Mouse (Mus musculus): ENCODE data around the gene Scyl1. TPM values are rescaled to one million over a fixed set of nuclear protein-coding genes. Genes with fewer than 3 reads are reported as not detected.
A peak's percentile ranks its signal among the peaks of the same experiment; 100 is the strongest.

Gene Scyl1
- total RNA-seq, 4 experiments from 2014 or later = 71.4 to 91.0 (median 82.6) TPM

DNA sequence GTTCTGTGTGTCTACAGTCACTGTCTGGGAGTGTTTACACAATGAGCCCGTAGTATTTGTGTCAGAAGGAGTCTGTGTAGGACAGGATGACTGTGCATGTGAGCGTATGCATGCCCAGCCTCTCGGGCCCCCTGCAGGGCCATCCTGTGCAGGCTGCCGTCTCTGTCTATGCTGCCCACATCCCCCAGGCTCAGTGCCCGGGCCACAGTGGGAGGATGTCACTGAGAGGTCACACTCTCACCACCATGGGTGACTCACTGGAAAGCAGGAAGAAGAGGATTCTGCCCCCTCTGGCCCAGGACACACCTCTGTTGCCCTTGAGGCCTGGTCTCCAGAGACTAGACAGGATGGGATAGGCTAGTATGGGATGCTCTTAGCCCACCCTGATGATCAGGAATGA is 27.6 kb downstream of the Scyl1 start:
- no peak for DNase-seq (ENCODE audit: low spot score in 2 of 2)

DNA sequence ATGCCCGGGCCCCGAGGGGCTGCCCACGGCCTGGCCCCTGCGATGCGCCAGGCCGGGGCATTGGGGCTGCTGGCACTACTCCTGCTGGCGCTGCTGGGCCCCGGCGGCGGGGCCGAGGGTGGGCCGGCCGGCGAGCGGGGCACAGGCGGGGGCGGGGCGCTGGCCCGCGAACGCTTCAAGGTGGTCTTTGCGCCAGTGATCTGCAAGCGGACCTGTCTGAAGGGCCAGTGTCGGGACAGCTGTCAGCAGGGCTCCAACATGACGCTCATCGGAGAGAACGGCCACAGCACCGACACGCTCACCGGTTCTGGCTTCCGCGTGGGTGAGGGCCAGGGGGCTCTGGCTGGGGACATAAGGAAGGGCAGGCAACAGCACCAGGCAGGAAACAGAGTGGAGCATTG is 29.0 kb downstream of the Scyl1 start:
- DNase-seq (ENCODE audit: low spot score in 2 of 2) = no peak

DNA sequence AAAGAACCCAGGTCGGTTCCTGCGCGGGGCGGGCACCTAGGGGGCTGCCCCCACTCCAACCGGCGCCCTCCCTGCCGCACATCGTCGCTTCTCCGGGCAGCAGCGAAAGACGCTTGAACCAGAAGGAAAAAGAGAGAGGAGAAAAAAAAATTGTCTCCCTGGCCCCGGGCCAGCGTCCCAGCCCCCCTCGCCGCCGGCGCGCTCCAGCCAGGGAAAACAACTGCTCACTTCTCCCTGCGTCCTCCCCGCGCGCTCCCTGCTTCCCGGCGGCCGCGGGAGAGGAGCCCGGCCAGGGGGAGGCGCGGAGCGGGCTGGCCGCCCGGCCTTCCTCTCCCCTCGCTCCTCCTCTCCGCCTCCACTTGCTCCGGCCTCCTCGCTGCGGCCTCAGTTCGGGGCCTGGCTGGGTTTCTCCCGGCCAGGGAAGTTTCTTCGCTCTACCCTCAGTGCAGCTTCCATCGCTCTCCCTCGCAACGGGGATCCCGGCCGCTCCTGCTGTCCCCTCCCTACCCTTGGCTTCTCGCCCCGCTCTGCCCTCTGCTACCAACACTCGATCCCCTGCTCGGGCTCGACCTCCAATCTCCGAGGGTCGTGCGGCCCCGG is 29.5 kb downstream of the Scyl1 start:
- DNase-seq (ENCODE audit: low spot score in 2 of 2) = peak; percentile 77 to 86

DNA sequence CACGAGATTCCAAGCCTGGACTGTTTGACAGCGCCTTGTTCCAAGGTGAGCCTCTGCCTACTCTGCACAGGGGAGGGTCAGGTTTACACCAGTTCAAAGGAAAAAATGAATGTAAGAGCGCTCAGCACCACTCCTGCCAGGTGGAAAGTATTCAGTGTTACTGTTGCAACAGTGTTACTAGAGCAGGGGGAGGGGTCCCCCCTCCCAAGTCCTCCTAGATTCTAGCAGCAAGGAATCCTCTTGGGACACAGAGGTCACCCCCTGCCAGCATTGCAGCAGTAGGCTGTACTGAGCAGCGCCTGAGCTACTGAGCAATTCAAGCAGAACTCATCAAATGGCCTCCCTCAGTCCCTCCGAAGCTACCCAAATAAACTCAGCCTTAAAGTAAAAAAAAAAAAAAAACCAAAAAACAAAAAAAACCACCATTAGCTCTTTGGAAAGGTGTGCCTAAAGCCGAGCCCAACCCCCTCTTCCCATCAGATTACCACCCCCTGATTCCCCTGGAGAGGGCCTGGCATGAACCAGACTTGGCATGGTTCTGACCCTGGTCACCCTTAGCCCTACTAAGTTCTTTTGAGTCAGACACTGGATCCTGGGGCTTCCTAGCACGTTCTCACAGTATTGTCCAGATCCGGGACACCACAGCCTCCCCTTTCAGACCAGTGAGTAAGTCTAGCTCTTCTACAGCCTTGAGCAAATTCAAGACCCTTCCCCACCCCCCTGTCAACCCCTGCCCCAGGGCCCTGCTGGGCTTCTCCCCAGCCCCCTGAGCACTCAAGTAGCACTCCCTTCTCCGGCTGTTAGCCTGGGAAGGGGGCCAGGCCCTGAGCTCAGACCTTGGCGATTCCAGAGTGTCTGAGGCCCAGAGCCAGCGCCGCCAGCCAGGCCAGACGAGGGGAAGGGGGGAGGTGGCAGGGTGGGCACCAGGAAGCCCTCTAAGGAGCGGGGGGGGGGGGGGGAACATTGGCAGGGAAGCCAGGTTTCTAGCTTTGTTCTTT is 30.6 kb downstream of the Scyl1 start, which contains the start of gene Ltbp3:
Gene Ltbp3, plus strand, starts transcription at position 585 of the 998 bp plus-strand sequence.
- peak; percentile 83 to 86 for DNase-seq (ENCODE audit: low spot score in 2 of 2)

DNA sequence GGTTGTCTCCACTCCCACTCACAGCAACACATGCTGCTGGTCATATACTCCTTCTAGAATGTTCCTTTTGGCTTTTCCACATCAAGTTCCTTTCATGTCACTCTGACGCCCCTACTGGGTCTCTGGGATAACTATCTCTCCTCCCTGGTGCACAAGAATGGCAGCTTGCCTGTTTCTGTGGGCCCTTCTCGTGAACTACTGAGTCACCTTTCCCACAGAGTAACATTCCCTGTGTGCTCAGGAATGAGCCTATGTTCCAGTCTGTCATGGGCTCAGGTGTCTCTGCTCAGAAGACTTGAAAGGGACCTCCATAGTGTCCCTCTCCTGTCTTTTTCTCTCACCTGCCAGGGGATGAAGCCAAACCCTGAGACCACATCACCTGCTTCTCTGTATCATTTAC is 31.8 kb downstream of the Scyl1 start:
- no peak for DNase-seq (ENCODE audit: low spot score in 2 of 2)

DNA sequence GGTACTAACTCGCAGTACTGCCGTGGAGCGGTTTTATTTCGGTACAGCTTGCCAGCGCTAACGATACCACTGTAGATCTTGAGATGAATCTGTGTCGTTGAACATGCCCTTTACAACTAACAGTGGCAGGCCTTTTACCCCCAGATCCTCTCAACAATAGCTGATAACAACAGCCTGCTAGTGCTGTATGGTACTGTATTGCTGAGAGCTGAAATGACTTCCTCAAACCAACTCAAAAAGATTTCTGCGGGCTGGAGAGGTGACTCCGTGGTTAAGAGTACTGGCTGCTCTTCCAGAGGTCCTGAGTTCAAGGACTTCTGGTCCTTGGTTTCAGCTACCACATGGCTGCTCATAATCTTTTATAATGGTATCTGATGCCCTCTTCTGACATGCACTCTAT is 36.9 kb downstream of the Scyl1 start:
- no peak for DNase-seq (ENCODE audit: low spot score in 2 of 2)

DNA sequence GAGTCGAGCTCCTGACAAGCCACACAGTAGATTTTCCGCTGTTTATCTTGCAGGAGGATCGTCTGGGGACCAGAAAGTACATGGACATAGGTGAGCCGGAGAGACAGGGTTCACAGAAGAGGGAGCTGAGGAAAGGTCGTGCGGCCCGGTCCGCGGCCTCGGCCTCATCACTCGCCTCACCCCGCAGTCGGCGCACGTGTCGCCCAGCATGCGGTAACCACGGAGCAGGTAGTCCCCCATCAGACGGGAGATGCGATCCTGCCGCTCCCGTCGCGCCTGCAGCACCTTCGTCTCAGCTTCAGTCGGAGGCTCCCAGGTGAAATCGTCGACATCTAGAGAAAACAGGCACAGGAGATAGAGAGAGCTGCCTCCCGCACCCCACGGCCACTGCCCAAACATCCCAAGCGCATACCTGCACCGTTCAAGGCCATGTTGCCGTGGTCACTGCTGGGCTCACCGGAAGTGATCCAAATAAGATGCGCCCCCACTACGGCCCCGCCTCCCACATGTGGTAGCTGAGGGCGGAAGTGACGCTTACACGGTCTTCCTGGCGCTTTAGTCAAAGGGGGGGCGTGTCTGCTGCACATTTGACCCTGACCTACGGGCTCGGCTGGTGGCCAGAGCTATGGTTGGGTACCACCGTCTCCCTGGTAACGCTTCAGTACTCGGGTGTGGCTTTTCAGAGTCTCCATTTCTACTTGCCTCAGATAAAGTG is 39.8 kb downstream of the Scyl1 start:
- DNase-seq (ENCODE audit: low spot score in 2 of 2) = peak; percentile 84 to 88

DNA sequence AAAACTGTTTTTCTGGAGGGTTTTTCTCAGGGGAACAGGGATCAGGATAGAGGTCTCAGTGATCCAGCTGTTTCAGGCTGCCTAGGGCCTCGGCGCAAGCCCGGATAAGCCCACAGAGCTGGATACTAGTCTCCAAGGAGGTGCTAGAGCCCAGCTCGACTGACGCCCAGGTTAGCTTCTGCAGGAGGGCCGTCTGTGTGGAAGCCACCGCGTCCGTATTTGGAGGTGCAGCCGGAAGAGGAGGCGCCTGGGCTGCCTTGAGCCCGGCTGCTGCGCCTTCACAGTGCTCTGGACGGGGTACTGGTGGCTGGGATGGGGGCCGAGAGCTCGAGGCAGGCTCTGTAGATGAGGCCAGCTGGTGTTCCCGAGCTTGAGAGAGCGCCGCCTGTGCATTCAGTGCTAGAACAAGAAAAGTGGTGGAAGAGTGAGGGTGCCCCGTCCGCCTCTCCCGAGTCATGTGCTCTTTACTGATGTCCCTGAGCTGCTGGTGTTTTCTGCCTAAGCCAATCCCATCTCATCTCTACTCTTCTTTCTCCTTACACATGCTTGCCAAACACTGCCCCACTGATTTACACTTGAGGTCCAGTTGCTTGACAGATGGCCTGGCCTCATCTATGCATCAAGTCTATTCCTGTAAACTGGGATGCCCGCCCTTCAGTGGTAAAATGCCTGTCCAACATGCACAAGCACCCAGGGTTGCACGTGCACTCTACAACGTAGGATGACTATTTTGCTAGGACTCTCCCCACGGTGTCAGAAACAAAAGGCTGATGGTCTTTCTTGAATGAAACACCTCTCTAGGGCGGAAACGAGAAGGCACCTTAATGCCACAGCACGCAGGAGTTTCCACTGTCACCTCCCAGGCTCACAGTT is 40.7 kb downstream of the Scyl1 start:
- DNase-seq (ENCODE audit: low spot score in 2 of 2) = no peak

DNA sequence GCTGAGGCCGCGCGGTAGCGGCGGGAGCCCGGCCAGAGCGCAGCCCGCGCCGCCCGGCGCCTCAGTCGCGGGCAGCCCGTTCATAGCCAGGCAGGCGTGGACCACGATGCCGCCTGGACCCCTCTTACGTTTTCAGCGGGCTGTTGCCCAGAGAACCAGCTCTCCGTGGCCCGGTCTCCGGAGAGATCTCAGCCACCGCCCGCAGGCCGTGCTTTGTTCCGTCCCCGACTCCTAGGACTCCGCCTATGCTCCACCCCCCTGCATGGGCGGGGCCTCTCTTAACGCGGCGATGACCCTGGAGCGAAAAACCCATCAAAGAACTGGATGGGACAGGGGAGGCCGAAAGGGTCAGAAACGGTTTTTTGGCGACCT is 41.8 kb downstream of the Scyl1 start, which contains the start of gene Fam89b:
Gene Fam89b, minus strand, starts transcription at position 210 of the 372 bp plus-strand sequence.
- DNase-seq (ENCODE audit: low spot score in 2 of 2) = peak; percentile 83 to 86

DNA sequence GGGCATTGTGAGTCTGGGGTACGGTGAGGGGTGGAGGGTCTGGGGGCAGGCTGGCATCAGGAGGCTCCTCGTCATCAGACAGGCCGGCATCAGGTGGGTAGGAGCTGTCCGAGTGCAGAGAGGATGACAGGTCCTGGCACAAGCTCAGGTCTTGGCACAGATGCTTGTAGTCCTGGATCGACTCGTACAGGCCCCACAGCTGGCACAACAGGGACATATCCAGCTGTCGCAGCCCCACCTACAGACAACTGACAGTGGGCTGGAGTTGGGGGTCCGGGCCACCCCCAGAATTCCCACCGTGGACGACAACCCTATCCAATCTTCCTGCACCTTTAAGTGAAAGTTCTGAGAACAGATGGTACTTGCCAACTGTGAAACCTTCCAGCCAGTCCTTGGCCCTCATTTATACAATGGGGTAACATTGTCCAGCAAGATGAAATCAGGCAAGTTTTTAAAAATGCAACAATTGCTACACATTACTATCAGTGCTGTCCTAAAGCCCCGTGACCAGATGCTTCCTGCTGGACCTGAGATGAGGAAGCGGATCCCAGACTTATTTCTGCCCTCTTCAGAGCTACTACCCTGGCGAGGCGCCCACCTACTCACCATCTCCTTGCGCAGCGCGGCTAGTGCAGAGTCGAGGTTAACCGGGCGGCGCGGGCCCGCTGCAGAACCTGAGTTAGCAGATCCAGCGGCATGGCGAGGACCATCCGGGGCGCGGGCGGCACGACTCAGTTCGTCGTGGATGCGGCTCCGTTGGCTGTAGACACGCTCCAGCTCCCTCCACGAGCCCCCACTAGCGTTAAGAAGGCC is 42.4 kb downstream of the Scyl1 start:
- DNase-seq (ENCODE audit: low spot score in 2 of 2) = peak in 1 of 2 experiments; percentile 69

DNA sequence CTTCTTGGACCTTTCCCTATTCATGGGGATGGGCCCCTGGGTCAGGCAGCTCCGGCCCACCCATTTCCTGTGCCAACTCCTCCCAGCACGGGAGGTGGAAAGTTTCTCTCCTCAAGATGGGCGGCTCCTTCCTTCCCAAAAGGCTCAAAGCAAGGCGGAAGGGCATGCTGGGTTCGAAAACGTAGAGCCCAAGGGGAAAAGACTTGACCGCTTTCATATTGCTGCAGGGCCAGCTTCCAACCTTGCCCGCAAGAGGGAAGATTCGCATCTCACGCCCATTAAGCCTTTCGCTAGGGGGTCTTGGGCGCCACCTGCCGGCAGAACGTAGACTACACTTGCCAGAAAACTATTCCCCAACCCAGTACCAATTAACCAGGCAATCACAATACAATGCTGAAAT is 43.5 kb downstream of the Scyl1 start:
- DNase-seq (ENCODE audit: low spot score in 2 of 2) = peak; percentile 80 to 84

DNA sequence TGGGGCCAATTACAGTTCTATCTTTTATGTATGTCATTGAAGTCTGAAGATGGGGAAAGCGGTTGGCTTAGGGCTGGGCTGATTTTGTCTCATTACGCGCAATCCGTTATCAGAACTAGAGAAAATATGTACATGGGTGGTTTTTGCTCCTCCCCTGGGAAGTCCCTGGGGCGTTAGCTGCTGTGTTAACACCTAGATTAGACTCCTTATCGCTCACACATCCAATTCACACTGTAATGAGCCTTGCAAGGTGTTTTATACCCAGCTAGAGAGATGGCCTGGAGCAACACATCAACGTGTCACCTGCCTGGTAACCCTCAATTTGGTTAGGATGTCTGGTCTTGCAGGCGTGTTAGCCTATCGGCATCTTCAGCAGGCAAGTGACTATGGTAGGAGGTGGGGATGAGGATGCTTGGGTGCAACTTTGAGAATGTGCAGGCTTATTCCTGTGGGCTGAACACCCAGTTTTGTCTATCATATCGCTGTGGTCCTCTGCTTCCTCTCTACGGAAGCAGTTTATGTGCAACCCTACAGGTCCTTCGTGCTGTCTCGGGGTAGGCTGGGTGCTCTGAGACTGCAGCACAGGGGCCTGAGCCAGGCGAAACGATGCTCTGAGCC is 44.1 kb downstream of the Scyl1 start:
- no peak for DNase-seq (ENCODE audit: low spot score in 2 of 2)

DNA sequence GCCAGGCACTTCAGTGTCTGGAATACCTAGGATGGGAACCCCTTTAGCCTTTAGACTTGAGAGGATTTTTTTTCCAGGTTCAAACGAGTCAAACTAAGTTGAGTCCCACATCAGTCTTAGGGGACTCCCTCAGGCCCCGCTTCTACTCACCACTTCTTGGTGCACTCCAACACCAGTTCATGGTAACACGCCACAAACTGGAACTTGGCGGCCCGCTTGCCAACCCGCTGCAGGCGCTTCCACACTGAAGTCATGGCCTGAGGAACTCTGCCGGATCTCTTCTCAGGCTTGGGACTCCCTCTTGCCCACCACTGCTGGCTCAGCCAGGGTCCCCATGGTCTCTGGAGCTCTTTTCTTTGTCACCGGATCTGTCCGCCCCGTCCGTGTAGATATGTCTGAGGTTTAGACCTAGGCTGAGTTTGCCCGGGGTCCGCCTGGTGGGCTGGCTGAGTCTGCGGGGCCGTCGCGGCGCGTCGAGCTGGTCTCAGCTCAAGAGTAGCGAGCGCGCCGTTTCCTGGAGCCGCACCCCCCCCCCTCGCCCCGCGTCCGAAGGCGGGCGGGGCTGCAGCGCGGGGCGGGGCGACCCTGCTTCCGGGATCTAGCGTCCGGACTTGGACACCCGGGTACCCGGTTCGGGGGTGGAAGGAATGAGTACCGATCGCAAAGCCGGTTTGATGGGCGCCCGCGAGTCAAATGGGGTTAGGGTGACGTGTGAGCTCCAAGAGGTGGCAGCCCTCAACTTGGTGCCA is 45.3 kb downstream of the Scyl1 start, which contains the start of gene Ehbp1l1:
Gene Ehbp1l1, minus strand, starts transcription at position 551 of the 749 bp plus-strand sequence.
- peak in 1 of 2 experiments; percentile 62 for DNase-seq (ENCODE audit: low spot score in 2 of 2)

DNA sequence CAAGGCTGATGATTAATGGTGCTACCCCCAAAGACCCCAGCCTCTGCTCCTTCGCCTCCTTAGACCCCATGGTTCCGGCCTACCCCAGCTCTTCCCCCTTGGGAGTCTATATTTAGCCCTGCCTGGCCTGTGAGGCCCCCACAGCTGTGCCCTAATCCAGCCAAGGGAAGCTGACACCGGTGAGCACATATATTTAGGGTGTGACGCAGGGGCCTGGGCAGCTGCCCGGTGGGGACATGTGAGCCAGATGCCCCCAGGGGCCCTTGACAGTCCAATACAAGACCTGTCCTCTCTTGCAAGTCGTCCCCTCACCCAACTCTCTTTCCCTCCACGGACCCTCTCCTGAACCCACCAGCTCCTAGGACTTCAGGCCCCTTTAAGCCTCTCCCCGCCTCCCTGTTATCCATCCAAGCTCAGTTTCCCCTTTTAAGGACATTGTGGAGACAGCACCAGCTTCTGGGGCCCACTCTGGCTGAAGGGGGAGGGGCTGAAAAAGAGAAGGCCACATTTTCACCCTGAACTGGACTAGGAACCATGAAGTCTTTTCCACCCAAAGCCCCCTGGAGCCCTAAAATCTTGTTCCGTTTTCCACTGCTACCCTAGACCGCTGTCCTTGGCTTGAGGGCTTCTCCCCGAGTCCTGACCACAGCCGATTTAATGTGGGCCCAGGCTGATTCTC is 46.1 kb downstream of the Scyl1 start:
- DNase-seq (ENCODE audit: low spot score in 2 of 2) = peak; percentile 96

DNA sequence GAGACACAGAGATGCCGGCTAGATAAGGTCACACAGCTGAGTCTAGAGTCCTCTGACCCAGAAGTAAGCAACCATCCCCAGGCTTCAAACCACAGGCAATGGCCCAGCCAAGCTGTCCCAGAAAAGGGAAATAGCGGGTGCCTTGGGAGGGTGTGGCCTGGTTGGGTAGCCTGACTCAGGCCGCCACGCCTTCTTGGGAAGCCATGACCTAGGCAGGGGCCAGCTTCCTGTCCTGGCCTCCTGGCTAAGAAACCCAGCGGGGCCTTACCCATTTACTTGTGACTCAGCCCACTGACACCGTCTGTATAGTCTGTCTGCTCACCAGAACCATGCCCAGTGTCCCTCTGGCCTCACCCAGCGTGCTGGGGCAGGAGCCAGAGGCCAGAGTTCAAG is 46.7 kb downstream of the Scyl1 start:
- peak; percentile 88 to 93 for DNase-seq (ENCODE audit: low spot score in 2 of 2)

DNA sequence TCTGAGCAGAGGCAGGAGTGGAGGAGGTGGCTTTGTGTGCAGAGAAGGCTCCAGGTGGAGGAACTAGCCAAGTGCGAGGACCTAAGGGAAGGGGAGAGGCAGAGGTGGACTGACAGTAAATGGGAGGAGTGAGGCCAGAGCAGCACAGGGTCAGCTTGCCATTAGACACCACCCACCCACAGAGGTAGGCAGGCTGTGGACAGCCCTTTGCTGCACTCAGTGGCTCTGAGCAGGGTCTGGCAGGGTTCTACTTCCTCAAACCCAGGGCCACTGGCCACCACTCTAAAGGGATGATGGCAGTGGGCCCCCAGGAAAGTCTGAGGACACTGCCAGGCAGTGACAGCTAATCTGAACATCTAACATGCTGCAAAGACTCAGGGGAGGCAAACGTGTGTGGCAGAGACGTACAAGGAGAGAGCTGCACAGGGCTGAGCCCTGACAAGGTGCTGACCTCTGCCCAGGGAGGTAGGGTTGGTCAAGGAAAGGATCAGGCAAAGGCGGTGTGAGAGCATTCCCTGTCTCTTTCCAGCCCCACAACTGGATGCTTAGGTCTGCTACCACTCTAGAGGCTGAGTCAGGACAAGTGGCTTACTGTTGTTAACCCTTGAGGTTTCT is 47.2 kb downstream of the Scyl1 start:
- DNase-seq (ENCODE audit: low spot score in 2 of 2) = no peak

DNA sequence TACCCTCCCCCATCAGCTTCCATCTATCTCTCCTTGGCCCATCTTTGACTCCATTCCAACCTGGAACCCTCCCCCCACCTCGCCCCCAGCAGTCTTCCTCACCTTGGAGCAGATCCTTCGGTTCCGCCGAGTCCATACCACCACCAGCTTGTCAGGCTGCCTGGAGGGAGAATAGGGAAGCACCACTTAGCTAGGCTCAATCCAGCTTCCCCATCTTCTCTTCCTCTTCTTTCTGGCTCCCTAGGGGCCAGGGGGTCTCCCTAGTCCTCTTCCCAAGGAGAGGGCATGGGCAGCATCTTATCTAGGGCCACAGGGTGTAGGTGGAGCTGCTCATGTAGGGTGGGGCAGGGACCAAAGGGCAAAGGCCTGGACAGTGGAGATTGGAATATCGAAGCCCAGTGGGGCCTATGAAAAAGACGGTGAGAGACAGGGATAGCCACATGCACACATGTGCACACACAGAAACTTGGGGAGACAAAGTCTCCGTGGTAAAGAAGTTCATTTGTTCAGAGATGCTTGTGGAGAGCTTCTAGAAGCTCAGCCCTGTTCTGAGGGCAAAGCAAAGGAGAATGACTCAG is 48.3 kb downstream of the Scyl1 start:
- no peak for DNase-seq (ENCODE audit: low spot score in 2 of 2)
